Mouse (Mus musculus) intestine, embryonic 14.5 days (tissue): ENCODE data around the gene Mrpl37. TPM values are rescaled to one million over a fixed set of nuclear protein-coding genes. Genes with fewer than 3 reads are reported as not detected.

Experiments
- ATAC-seq: fragments of 200-750 bp; cut with Nextera tagmentation; replicated peaks from 2 replicates; pipeline ENCODE4 v1.8.0; 2017; ENCODE audit warnings: low read depth, moderate number of reproducible peaks, moderate TSS enrichment, moderate library complexity; ENCODE audit not compliant: low FRiP score, low TSS enrichment
- DNase-seq: peaks from one replicate; pipeline ENCODE4 v3.0.0-alpha.2; 2018; ENCODE audit warnings: low spot score
- H3K27ac ChIP-seq: fragments of 300-500 bp; sonication (generic); 2 replicates; pipeline ENCODE4 v1.5.1; 2014; ENCODE audit warnings: low read depth, mild to moderate bottlenecking, control low read depth
- H3K27me3 ChIP-seq: fragments of 300-500 bp; sonication (generic); replicated peaks from 2 replicates; pipeline ENCODE4 v1.6.1; 2014; ENCODE audit warnings: low read length, control low read depth; ENCODE audit not compliant: control insufficient read depth, insufficient read depth
- H3K36me3 ChIP-seq: fragments of 300-500 bp; sonication (generic); 2 replicates; pipeline ENCODE4 v1.6.1; 2014; ENCODE audit warnings: low read length, control low read depth; ENCODE audit not compliant: control insufficient read depth, insufficient read depth
- H3K4me1 ChIP-seq: fragments of 300-500 bp; sonication (generic); replicated peaks from 2 replicates; pipeline ENCODE4 v1.6.1; 2014; ENCODE audit warnings: low read length, control low read depth, mixed read lengths; ENCODE audit not compliant: control insufficient read depth, insufficient read depth
- H3K4me2 ChIP-seq: fragments of 300-500 bp; sonication (generic); 2 replicates; pipeline ENCODE4 v1.6.1; 2014; ENCODE audit warnings: low read length
- H3K4me3 ChIP-seq: fragments of 300-500 bp; sonication (generic); 2 replicates; pipeline ENCODE4 v1.5.1; 2014; ENCODE audit warnings: low read depth, low read length, control low read depth, mixed read lengths
- H3K9ac ChIP-seq: fragments of 300-500 bp; sonication (generic); 2 replicates; pipeline ENCODE4 v1.6.1; 2014; ENCODE audit warnings: mild to moderate bottlenecking, low read length
- H3K9me3 ChIP-seq: fragments of 300-500 bp; sonication (generic); 2 replicates; pipeline ENCODE4 v1.6.1; 2016; ENCODE audit warnings: low read length, control low read depth; ENCODE audit not compliant: control insufficient read depth
- WGBS: fragments of 180-500 bp; shearing (Covaris S2); extraction: QIAGEN DNeasy Blood & Tissue Kit; methylation state at CpG from one replicate; pipeline ENCODE4 v1.1.7; 2014; 5-methylcytosine and 5-hydroxymethylcytosine counted together
- polyA plus RNA-seq: library from polyadenylated mRNA; unstranded; fragments of >200 nt; fragmentation: Nextera tagmentation; extraction: Ambion mirVana; gene quantifications from 2 replicates; pipeline ENCODE4 v1.2.1, GENCODE M21; 2014

Mrpl37 gene
- polyA plus RNA-seq, 1 experiment from 2014 or later = 118 TPM

GRCm38 (mm10) chr4:107019027-107019426, 47.6 kb downstream of the Mrpl37 start:
- no peak for ATAC-seq
- Histone ChIP-seq H3K9ac (no peak overlapping the region), H3K9me3 (no peaks in the 10 kb centered on the region), H3K4me2 (no peak overlapping the region), H3K27ac (no peak overlapping the region), H3K4me3 (no peak overlapping the region), H3K4me1 (peaks cover 36% of the 10 kb centered on the region), H3K27me3 (no peaks in the 10 kb centered on the region), H3K36me3 (no peaks in the 10 kb centered on the region)
- WGBS = 24% methylated on average over 7 of the region's 7 CpGs
- DNase-seq = no peak

GRCm38 (mm10) chr4:107018521-107018920, 48.1 kb downstream of the Mrpl37 start:
- peaks cover 36% of the 10 kb centered on the region for H3K4me1 ChIP-seq

DNA sequence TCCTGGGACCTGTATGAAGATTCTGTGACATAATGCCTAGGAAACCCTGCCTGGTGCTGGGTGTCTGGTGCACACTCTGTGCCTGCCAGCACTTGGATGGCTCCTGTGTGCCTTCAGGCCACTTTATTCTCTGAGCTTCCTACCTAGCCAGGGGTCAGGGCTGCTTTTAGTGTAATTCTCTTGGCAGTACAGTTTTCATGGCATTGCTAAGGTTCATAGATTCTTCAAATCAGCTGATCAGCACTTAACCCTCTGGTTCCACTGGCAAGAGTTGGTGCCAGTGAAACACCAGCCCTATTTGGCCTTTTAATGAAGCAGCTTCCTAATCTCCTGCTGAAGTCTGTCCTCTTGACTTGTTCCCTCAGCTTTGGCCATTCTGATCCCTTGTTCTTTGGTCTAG, 49.4 kb downstream of the Mrpl37 start:
- peaks cover 36% of the 10 kb centered on the region for H3K4me1 ChIP-seq
- no peak for DNase-seq

More at GRCm38 (mm10) chr4:107018521-107018920, 48.1 kb downstream of the Mrpl37 start:
- H3K9ac ChIP-seq = no peak overlapping the region
- H3K9me3 ChIP-seq = no peaks in the 10 kb centered on the region
- no peak overlapping the region for H3K4me2 ChIP-seq
- 0 out of 2 replicates have a peak, but pooled peaks cover 3% of the 10 kb centered on the region for H3K36me3 ChIP-seq
- no peaks in the 10 kb centered on the region for H3K27me3 ChIP-seq
- H3K4me3 ChIP-seq = no peak overlapping the region
- ATAC-seq (no peak), DNase-seq (no peak)
- 60% methylated on average over 3 of the region's 3 CpGs for WGBS
- no peak overlapping the region for H3K27ac ChIP-seq

DNA sequence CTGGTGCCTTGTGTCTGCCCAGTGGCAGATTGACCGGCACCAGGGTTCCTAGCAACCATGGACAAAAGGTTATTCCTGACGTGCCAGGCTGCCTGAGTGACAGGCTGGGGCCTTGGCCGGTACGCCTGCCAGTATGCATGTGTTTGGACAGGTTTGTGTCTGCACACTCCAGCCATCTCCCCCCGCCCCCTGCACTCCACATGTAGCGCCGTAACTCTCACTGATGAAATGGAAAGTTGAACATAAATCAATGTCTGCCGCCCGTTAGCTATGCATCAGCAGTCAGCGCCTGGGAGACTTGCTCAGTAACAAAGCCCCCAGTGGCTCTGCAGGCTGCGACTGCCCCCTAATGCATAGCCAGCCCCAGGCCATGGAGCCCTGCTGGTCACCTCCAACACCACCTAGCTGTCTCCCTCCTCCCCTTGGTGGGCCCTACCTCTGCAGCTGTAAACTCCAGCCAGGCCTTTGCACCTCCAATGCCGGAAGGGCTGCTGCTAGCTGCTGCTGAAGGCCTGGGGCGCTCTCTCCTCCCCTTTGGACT, 50.6 kb downstream of the Mrpl37 start:
- H3K36me3 ChIP-seq = peaks cover 8% of the 10 kb centered on the region; the same call in 1 of the 2 replicates
- DNase-seq (no peak), ATAC-seq (no peak)
- peaks cover 36% of the 10 kb centered on the region for H3K4me1 ChIP-seq
- no peak overlapping the region for H3K4me3 ChIP-seq
- H3K9ac ChIP-seq = no peak overlapping the region
- H3K4me2 ChIP-seq = no peak overlapping the region
- WGBS = 47% methylated on average over 13 of the region's 13 CpGs
- H3K27me3 ChIP-seq = no peaks in the 10 kb centered on the region
- H3K27ac ChIP-seq = peak overlapping the region; percentile 30; the same call in 1 of the 2 replicates
- no peaks in the 10 kb centered on the region for H3K9me3 ChIP-seq

More for the DNA sequence above, 49.4 kb downstream of the Mrpl37 start:
- Histone ChIP-seq H3K36me3 (0 out of 2 replicates have a peak, but pooled peaks cover 3% of the 10 kb centered on the region), H3K27ac (no peak overlapping the region), H3K9ac (no peak overlapping the region), H3K27me3 (no peaks in the 10 kb centered on the region), H3K4me2 (no peak overlapping the region), H3K9me3 (no peaks in the 10 kb centered on the region), H3K4me3 (no peak overlapping the region)
- no peak for ATAC-seq

DNA sequence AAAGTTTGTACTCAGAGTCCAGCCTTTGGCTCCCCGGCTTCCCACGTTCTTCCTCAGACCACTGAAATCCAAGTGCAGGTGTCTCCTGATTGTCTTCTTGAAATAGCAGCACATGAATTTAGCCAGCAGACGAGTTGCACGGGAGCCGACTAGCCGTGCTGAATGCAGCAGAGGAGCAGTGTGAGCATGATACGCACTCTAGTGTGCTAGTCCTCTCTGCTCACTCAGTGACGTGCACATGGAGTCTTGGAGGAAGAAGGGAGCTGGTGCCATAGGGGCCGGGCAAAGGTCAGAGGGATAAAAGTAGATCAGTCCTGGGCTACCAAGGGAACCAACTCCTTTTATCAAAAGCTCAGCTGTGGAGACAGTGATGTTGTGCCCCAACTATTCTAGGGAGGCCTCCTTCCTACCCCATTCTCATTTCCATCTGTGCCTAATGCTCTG, 52.8 kb downstream of the Mrpl37 start:
- H3K27me3 ChIP-seq = no peaks in the 10 kb centered on the region
- H3K27ac ChIP-seq = no peak overlapping the region
- no peak for DNase-seq
- no peak overlapping the region for H3K4me3 ChIP-seq
- H3K4me1 ChIP-seq = peaks cover 24% of the 10 kb centered on the region
- H3K4me2 ChIP-seq = no peak overlapping the region
- no peak overlapping the region for H3K9ac ChIP-seq
- no peaks in the 10 kb centered on the region for H3K9me3 ChIP-seq
- peaks cover 24% of the 10 kb centered on the region for H3K36me3 ChIP-seq
- 78% methylated on average over 9 of the region's 9 CpGs for WGBS
- ATAC-seq = no peak

- H3K9ac ChIP-seq = no peak overlapping the region
- WGBS = 86% methylated on average over 6 of the region's 6 CpGs
- no peak overlapping the region for H3K4me3 ChIP-seq
- no peak overlapping the region for H3K27ac ChIP-seq
- no peaks in the 10 kb centered on the region for H3K27me3 ChIP-seq
- H3K4me2 ChIP-seq = no peak overlapping the region
- peaks cover 19% of the 10 kb centered on the region for H3K4me1 ChIP-seq
- H3K9me3 ChIP-seq = no peaks in the 10 kb centered on the region
- ATAC-seq (no peak), DNase-seq (no peak)
- peaks cover 24% of the 10 kb centered on the region for H3K36me3 ChIP-seq
These were observed 53.4 kb downstream of the Mrpl37 start for GRCm38 (mm10) chr4:107013119-107013816.

DNA sequence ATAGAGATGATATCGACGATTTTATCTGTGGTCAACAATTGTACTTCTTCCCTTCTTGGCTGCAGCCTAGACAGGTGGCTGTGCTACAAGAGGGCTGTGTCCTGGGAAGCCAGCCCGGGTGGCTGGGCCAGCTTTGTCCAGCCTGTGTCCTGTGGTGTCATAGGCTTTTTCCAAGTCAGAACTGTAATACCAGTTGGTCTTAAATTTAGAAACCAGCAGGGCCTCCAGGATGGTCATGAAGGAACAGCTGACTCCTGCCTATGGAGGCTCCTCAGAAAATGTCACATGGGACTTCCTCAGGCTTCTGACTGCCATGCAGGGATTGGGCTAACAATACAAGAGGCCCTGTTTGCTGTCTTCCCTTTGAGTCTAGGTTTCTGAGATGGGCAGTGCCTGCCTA, 54.1 kb downstream of the Mrpl37 start:
- H3K4me2 ChIP-seq = no peak overlapping the region
- DNase-seq (no peak), ATAC-seq (no peak)
- 90% methylated on average over 3 of the region's 3 CpGs for WGBS
- H3K27me3 ChIP-seq = no peaks in the 10 kb centered on the region
- H3K36me3 ChIP-seq = peaks cover 24% of the 10 kb centered on the region
- no peak overlapping the region for H3K4me3 ChIP-seq
- no peak overlapping the region for H3K9ac ChIP-seq
- H3K9me3 ChIP-seq = no peaks in the 10 kb centered on the region
- H3K4me1 ChIP-seq = peaks cover 15% of the 10 kb centered on the region
- H3K27ac ChIP-seq = no peak overlapping the region

GRCm38 (mm10) chr4:107012005-107012478, 54.6 kb downstream of the Mrpl37 start:
- Histone ChIP-seq H3K9me3 (no peaks in the 10 kb centered on the region), H3K27ac (no peak overlapping the region), H3K36me3 (peaks cover 24% of the 10 kb centered on the region), H3K27me3 (no peaks in the 10 kb centered on the region), H3K4me3 (no peak overlapping the region), H3K9ac (no peak overlapping the region), H3K4me1 (peaks cover 15% of the 10 kb centered on the region), H3K4me2 (no peak overlapping the region)
- ATAC-seq (no peak), DNase-seq (no peak)
- 70% methylated on average over 13 of the region's 13 CpGs for WGBS
